Mouse (Mus musculus) retina, postnatal 7 days (tissue): ENCODE results near the gene Pcbp1.
"Not testable (repeated sequence)": the region's sequence is repeated elsewhere in the genome, so short reads cannot be mapped to it uniquely, and the experiment has no call there.

ENCODE experiments used
- DNase-seq: peaks from one replicate; pipeline ENCODE4 v3.0.0-alpha.2; 2012; ENCODE audit warnings: low read depth, low spot score

Pcbp1 gene

DNA sequence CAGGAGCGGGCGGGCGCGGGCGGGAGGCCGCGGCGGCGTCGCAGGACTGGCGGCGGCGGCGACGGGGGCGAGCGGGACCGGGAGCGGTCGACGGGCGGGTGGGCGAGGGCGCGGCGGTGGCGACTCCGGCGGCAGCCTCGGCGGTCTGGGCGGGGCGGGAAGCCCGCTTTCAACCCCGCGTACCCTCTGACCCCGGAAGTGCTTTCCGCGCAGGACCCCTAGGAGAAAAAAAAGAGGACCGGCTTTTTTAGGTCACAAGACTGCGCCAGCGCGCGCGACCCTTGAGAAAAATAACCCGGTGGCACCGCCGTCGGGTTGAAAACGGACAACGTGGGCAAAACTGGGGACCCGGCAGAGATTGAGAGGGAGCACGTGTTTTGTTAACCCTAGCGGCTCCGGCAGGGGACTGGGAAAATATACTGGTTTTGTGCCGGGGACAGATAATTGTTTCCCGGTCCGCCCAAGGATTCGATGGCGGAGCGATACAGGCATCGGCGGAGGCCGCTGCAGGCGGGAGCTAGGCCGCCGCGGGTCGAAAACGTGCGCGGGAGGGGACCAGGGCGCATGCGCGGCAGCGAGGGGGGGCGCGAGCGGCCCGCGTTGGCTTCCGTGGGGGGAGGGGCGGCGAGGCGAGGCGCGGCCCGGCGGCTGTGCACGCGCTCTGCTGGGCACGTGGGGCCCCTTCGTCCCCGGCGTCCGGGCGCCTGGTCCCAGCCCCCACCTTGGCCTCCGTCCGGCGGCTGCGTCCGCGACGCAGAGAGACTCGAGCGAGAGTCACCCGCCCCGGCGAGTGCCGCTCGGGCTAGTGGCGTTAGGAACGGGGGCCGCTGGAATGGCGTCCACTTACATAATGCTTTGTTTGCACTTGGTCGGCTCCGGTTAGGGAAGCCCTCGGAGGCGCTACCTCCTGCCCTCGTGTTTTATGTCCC lies at the start of gene Pcbp1:
Gene Pcbp1, minus strand, starts transcription at position 290 of the 929 bp plus-strand sequence.
- peak; percentile 95 for DNase-seq

GRCm38 (mm10) chr6:86574495-86574894 lies 48.4 kb upstream of the Pcbp1 start:
- no peak for DNase-seq

- DNase-seq = no peak
Observed at GRCm38 (mm10) chr6:86570830-86571229, 44.7 kb upstream of the Pcbp1 start.

- no peak for DNase-seq
Observed at GRCm38 (mm10) chr6:86569461-86569820, 43.3 kb upstream of the Pcbp1 start.

DNA sequence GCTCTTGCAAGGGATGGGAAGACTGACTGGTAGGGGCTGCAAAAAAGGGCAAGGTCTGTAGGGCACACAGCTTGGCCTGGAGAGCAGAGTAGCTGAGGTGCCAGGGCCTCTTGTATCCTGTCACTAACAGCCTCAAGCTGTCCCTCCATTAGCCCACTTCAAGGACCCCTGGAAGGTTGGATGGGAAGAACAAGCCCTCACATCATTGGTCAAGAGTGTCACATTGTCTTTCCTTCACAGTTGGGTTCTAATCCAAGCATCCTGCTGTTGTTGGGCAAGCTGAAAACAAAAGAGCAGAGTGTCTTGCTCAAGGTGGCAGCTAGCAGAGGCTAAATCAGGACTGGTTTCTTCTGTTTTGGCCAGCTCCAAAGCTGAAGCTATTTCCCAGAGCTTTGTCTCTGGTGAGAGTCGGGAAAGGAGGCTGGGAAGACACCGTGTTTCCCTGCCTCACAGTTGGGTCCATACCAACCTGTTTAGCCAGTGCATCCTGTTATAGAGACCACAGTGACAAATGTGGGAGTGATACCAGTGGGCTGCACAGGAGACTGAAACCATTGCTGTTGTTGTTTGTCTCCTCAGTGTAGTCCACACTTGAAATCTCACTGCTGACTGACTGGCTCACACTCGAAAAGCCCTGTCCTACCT lies 42.8 kb upstream of the Pcbp1 start:
- DNase-seq = no peak

DNA sequence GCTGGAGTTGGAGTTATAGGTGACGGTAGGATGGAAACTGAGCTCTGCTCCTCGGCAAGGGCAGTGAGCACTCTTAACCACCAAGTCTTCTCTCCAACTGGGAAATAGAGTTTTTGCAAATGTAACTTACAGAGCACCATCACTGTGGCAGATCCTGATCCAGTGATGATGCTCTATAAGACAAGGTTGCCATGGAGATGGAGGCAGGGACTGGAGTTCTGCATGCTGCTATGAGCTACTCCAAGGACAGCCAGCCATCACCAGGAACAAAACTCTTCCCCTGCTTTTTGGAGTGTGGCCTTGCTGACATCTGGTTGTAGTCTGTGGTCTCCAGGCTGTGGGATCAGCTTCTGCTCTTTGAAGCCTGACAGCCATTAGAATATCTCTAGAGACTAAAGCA lies 39.7 kb upstream of the Pcbp1 start:
- no peak for DNase-seq

DNA sequence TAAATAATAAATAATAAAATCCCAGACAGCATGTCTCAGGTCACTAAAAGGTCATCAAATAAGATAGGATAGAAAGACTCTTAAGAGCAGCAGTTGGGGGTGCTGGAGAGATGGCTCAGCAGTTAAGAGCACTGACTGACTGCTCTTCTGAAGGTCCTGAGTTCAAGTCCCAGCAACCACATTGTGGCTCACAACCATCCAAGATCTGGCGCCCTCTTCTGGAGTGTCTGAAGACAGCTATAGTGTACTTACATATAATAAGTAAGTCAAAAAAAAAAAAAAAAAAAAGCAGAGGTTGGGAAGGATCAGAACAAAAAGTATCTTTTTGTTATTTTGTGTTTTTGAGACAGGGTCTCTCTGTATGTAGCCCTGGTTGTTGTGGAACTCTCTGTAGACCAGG lies 31.1 kb upstream of the Pcbp1 start:
- DNase-seq = not testable (repeated sequence)

- DNase-seq = no peak
Observed at GRCm38 (mm10) chr6:86556345-86557058, 30.4 kb upstream of the Pcbp1 start.

GRCm38 (mm10) chr6:86550587-86550986 lies 24.5 kb upstream of the Pcbp1 start:
- DNase-seq = no peak

- no peak for DNase-seq
Observed at GRCm38 (mm10) chr6:86547880-86548367, 21.8 kb upstream of the Pcbp1 start.

GRCm38 (mm10) chr6:86547228-86547755 lies 21.2 kb upstream of the Pcbp1 start:
- DNase-seq = no peak

- DNase-seq = no peak
Observed at GRCm38 (mm10) chr6:86545236-86545635, 19.1 kb upstream of the Pcbp1 start.

GRCm38 (mm10) chr6:86543869-86544268 lies 17.7 kb upstream of the Pcbp1 start:
- no peak for DNase-seq

DNA sequence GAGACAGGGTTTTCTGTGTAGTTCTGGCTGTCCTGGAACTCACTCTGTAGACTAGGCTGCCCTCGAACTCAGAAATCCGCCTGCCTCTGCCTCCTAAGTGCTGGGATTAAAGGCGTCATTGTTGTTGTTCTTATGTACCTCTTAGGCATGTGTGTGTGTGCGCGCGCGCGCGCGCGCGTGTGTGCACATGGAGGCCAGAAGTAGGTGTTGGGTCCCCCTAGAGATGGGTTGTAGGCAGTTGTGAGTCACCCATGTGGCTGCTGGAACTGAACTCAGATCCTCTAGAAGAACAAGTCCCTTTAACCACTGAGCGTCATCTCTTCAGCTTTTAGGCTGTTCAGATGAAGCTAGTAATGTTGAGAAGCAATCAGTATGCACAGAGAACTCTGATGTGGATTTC lies 16.9 kb upstream of the Pcbp1 start:
- no peak for DNase-seq

GRCm38 (mm10) chr6:86541650-86542049 lies 15.5 kb upstream of the Pcbp1 start:
- DNase-seq = no peak

DNA sequence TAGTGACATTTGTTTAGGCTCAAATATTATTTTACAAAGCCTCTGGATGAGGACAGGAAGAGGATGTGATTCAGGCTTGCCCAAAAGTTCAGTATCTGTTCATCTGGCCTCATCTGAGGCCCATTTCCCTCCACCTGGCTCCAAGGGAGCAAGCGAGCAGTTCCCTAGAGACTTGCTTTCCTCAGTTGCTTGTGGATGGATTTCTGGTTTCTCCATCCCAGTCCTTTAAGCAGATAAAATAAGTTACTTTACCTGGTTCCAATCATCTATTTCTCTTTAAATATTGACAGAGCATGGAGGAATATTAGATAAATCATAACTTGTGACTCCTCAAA lies 2.3 kb upstream of the Pcbp1 start:
- DNase-seq = no peak

DNA sequence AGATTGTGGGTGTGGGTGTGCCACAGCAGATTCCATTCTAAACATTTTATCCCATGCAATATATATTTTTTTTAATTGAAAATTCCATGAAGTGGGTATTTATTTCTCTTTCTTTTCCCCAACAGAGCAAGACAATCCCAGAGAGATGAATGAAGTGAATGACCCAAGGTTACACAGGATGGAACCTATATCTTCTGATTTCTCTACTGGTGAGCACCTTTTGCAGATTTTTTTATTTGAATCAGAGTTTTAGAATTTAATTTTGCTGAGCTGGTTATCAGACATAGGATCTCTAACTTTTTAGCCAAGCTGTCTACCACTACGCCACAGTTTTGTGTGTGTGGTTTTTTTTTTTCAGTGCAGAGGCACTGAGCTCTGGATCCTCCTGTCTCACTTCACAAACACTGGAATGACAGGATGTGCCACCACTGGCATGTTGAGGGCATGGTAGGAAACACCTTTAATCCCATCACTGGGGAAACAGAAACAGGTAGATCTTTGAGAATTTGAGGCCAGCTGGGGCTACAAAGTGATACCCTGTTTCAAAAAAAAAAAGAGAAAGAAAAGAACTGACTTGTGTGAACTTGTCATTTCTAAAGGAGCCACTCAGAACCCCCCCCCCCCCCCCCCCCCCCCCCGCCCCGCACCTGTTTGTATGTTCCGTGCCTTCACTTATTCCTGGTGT lies 1.8 kb upstream of the Pcbp1 start:
- DNase-seq = no peak

DNA sequence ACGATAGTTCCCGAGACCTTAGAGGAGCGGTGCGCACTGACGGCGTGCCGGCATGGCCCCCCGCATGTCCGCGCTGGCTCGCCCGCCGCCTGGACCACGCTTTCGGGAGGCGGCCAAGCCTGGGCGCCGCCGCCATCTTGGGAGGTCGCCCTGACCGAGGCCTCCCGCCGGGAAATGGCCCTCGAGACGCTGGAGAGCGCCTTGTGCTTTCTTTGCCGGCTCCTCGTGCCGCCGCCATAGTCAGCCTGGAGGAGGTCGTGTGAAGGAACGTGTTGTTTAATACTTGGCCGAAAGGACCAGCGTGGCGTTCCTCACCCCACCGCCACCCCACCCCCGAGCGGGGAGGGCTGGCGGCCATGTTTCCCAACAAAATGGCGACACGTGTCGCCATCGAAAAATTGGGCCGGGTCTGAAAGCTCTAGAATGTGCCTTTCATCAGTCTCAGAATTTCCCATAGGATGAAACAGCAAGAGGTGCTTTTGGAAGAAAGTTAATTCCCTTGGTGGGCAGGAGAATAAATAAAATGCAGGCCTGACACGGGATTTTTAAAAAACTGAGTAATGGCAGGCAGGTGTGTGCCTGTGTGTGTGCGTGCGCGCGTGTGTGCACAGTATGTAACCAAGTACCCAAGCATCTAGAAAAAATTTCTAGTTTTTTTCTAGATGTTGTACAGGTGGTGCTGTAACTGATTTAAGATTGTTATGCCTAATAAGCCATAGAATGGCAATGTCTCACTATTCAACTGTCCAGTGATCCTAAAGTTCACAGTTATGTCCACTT lies 1.0 kb upstream of the Pcbp1 start:
- DNase-seq = no peak

- peak; percentile 54 for DNase-seq
Observed at GRCm38 (mm10) chr6:86525646-86526031, 482 bp downstream of the Pcbp1 start.

- DNase-seq = no peak
Observed at GRCm38 (mm10) chr6:86524879-86525645, 1.1 kb downstream of the Pcbp1 start.
